In genomic region chr7:29597291-29597690, GRCm38 (mm10) we compare ENCODE assay signal across 8 mouse cellular contexts.
DNase-seq lines count a peak whose midpoint lies in the region; TF ChIP-seq lines count a peak whose summit lies in the region.
"Not testable (repeated sequence)": the region's sequence is repeated elsewhere in the genome, so short reads cannot be mapped to it uniquely, and the experiment has no call there.

No protein-coding gene starts in this region.

- not testable (repeated sequence) for H3ac ChIP-seq in C2C12 (ENCODE audit: control insufficient read depth, insufficient read length, low read depth)

- TF ChIP-seq POLR2A in liver, adult 2 months (IDR thresholded peaks at IDR 0.05; ENCODE audit: extremely low read depth, insufficient read depth, low read length), result not testable (repeated sequence)

- not testable (repeated sequence) for H3K79me2 ChIP-seq in C2C12 (ENCODE audit: control insufficient read depth, insufficient read depth); liver, adult 2 months (ENCODE audit: control insufficient read depth, insufficient read depth, low read length)

- H3K27me3 ChIP-seq in C2C12 (ENCODE audit: control insufficient read depth, insufficient read depth, insufficient read length); liver, adult 2 months (ENCODE audit: control insufficient read depth, insufficient read depth, low read length): not testable (repeated sequence)

- not testable (repeated sequence) for H3K9ac ChIP-seq in liver, adult 2 months (ENCODE audit: low read depth, low read length)

- not testable (repeated sequence) for H3K4me1 ChIP-seq in liver, adult 2 months (ENCODE audit: control insufficient read depth, insufficient read depth, low read length)

- not testable (repeated sequence) for H3K4me3 ChIP-seq in C2C12 (ENCODE audit: insufficient read depth, poor library complexity, severe bottlenecking); liver, adult 2 months (ENCODE audit: insufficient read depth, low read depth, low read length)

- H3K27ac ChIP-seq in liver, adult 2 months (replicated peaks; ENCODE audit: insufficient read depth, low read depth, low read length), result not testable (repeated sequence)

- 29% methylated on average over 7 of the region's 7 CpGs for WGBS in liver, adult 2 months

- H3K36me3 ChIP-seq in C2C12 (ENCODE audit: control insufficient read depth, insufficient read depth); liver, adult 2 months (ENCODE audit: control insufficient read depth, insufficient read depth, low read length): not testable (repeated sequence)

- peak; percentile 69 for DNase-seq in adrenal gland, postnatal 14 days
- DNase-seq in embryo, embryonic 10.5 days (ENCODE audit: low spot score), result peak; percentile 68
- peak; percentile 89 for DNase-seq in heart, adult 11 months
- peak; percentile 49 for DNase-seq in kidney, postnatal 14 days
- DNase-seq in liver, adult 2 months (ENCODE audit: extremely low read depth, low read depth, low spot score), result peak; percentile 17
- peak; percentile 21 for DNase-seq in ovary, postnatal 10 days (ENCODE audit: low spot score)
- DNase-seq in thymus, adult 18-20 months, result peak; percentile 2 to 17

- peak; percentile 43 for TF ChIP-seq CTCF in C2C12 (IDR thresholded peaks at IDR 0.05; ENCODE audit: control insufficient read depth, insufficient read depth, insufficient read length)
- peak; percentile 56 for TF ChIP-seq CTCF in liver, adult 2 months (IDR thresholded peaks at IDR 0.05; ENCODE audit: low read depth, low read length)

- H3K79me3 ChIP-seq in C2C12 (ENCODE audit: low read depth), result not testable (repeated sequence)

Comparison
In these comparisons a context has a peak if more than half of its experiments do, and no peak if none do; other contexts are left out.
1. DNase-seq: peak in every context shown above with its lines; median percentile 89 in heart, adult 11 months; 69 in adrenal gland, postnatal 14 days; 68 in embryo, embryonic 10.5 days; 49 in kidney, postnatal 14 days; 21 in ovary, postnatal 10 days; 17 in liver, adult 2 months; 10 in thymus, adult 18-20 months.